Mouse (Mus musculus) G1E (cell line): ENCODE measurements around the gene Nnat.

Experiments used
- CTCF ChIP-seq: IDR thresholded peaks from 2 replicates; pipeline ENCODE4 v1.5.1; 2012; ENCODE audit warnings: low read depth, low read length, inconsistent platforms, mixed read lengths
- GATA1 ChIP-seq: IDR thresholded peaks from 2 replicates; pipeline ENCODE4 v1.6.1; 2012; ENCODE audit warnings: borderline replicate concordance, low read length, inconsistent platforms, mixed read lengths
- GATA2 ChIP-seq: IDR thresholded peaks from 2 replicates; pipeline ENCODE4 v1.6.1; 2012; ENCODE audit warnings: low read depth, low read length, inconsistent platforms, borderline replicate concordance
- POLR2AphosphoS5 ChIP-seq: IDR thresholded peaks from 2 replicates; pipeline ENCODE4 v1.6.1; 2012; ENCODE audit warnings: low read depth, low read length, inconsistent platforms; ENCODE audit not compliant: insufficient replicate concordance
- TAL1 ChIP-seq: conservative IDR thresholded peaks from 2 replicates; pipeline ENCODE4 v1.6.1; 2012; ENCODE audit warnings: low read depth, low read length, inconsistent platforms, mixed read lengths

- no peak for TF ChIP-seq CTCF
- TF ChIP-seq TAL1 = no peak
- TF ChIP-seq GATA1 = no peak
- TF ChIP-seq GATA2 = no peak
- no peak for TF ChIP-seq POLR2AphosphoS5
Measured at GRCm38 (mm10) chr2:157559858-157560257, at the start of gene Nnat.
